Mouse (Mus musculus) myocyte (in vitro differentiated cells): ENCODE results near the gene Dmrtc2.

Experiments
- E2F4 ChIP-seq: IDR thresholded peaks from one replicate; pipeline ENCODE4 v1.6.1; 2011; ENCODE audit warnings: mild to moderate bottlenecking, control low read depth, moderate library complexity; ENCODE audit not compliant: insufficient read depth
- POLR2A ChIP-seq: IDR thresholded peaks from one replicate; pipeline ENCODE4 v1.6.1; 2011; ENCODE audit warnings: low read depth, mild to moderate bottlenecking, control low read depth, moderate library complexity; ENCODE audit not compliant: insufficient read length
- TCF12 ChIP-seq: IDR thresholded peaks from one replicate; pipeline ENCODE4 v1.6.1; 2011; ENCODE audit warnings: mild to moderate bottlenecking, control low read depth; ENCODE audit not compliant: poor library complexity, insufficient read depth, severe bottlenecking
- TCF3 ChIP-seq: IDR thresholded peaks from one replicate; pipeline ENCODE4 v1.6.1; 2011; ENCODE audit warnings: low read depth, control low read depth; ENCODE audit not compliant: insufficient read length

DNA sequence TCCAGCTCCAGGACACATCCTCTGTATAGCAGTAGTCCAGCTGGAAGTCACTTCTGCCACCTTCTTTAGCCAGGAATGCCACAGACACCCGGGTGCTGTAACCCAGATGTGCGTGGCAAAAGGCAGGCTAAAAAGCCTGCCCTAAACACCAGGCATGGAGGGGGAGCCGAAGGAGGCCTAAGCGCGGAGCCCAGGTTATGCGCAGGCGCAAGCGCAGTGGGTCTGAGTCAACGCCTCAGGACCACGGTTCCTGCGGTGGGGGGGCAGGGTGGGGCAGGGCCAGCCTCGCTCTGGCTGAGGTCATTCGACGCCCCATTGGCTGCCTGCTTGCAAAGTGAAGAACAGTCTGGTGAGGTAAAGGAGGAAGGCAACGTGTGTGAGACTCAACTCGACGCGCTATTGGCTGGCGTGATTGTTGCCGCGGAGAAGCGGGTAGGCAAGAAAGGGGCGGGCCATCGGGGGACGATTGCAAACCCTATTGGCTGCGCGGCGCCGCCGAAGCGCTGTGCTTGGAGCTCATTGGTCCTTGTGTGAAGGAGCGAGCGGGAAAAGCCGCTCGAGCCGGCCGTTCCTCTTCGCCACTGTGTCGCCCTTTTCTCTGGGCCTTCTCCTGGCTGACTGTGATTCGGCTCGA is at the start of gene Dmrtc2, which contains the start of gene Lypd4:
- TF ChIP-seq TCF12 (no peak), POLR2A (no peak), E2F4 (no peak), TCF3 (no peak)
